Mouse (Mus musculus): ENCODE results near the gene Mapkap1.

GRCm38 (mm10) chr2:34647410-34647809 lies 240.8 kb downstream of the Mapkap1 start:
- TF ChIP-seq EP300 (IDR thresholded peaks at IDR 0.05; ENCODE audit: low read depth): no peak
- no peak for TF ChIP-seq CTCF (IDR thresholded peaks at IDR 0.05; ENCODE audit: low read depth)
